Mouse (Mus musculus) lung, postnatal 14 days (tissue): Measurements from ENCODE around the gene Foxf1.

Experiments
- DNase-seq: peaks from one replicate; pipeline ENCODE4 v3.0.0; 2021

Gene Foxf1

DNA sequence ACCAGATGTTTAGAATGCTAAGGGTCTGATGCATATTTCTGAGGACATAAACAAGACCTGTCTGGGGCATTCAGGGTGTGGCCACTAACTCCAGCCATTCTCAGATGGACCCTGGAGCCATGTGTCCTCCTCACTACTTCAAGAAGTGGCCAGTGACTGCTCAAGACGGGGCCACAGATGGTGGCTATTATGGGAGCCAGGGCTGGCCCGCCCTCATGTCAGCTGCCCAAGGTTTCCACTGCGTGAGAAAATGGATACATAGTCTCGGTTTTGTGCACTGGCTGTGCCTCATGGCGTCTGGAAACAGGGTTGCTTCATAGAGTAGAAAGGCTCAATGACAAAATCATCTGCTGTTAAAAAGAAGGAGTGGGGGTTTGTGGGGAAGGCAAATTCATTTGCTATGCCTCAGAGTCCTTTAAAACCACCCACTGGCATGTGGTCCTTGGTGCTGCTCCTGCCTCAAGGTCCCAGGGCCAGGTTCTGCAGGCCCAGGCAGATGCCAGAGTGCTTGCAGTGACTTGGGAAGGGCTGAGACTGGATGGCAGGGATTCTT, 48.9 kb downstream of the Foxf1 start:
- no peak for DNase-seq

DNA sequence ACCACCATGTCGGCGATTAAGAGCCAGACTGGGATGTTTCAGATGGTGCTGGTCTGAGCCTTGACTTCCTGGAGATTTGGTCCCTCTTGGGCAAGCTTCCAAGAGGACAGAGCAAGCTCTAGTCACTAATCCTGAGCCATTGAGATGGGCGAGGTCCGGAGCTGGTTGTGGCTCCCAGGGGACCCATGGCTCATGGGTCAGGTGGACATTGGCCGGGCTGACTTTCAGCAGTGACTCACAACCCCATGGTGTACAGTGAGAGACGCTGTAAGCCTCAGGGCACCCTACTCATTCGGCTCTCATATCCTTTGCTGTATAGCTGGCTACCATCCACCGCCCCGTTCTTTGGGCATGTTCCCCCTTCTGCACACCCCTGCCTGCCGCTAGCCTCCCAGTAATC, 49.9 kb downstream of the Foxf1 start:
- DNase-seq: no peak

DNA sequence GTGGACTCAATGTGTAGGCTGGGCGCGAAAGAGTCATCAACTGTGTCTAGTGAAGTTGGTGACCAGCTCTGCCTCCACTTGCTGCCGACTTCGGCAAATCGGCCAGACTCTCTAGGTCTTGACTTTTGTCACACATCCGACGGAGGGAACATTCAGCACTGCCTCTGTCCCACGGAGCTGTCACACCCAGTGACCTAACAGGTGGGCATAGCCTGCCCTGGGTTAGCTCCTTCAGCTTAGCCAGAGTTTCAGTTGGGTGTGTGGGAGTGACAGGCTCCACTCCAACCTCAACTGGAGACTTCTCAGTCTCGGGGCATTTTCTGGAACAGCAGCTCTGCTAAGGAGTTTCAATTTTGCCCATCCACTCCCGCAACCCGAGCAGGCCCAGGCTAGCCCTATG, 50.3 kb downstream of the Foxf1 start:
- no peak for DNase-seq

DNA sequence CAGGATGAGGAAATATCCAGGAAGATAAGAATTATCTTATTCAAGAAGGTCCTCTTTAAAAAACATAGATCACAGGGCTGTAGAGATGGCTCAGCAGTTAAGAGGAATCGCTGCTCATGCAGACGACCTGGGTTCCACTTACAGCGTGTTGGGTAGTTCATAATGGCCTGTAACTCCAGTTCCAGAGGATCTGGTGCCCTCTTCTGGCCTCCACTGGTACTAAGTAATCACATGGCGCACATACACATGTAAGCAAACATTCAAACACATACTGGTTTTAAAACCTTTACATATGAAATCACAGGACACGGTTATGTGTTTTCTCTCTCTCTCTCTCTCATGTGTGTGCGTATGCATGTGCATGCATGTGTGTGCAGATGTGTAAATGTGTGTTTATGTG, 52.7 kb downstream of the Foxf1 start:
- no peak for DNase-seq
